Mouse (Mus musculus) forebrain, embryonic 14.5 days (tissue): ENCODE results near the gene B4galt2. TPM values are rescaled to one million over a fixed set of nuclear protein-coding genes. Genes with fewer than 3 reads are reported as not detected.

Experiments used
- ATAC-seq: fragments of 200-750 bp; cut with Nextera tagmentation; 2 replicates; pipeline ENCODE4 v1.8.0; 2017; ENCODE audit warnings: mild to moderate bottlenecking, moderate library complexity
- DNase-seq: peaks from one replicate; pipeline ENCODE4 v3.0.0-alpha.2; 2015; ENCODE audit warnings: low spot score
- H3K27ac ChIP-seq: fragments of 300-500 bp; sonication (generic); 2 replicates; pipeline ENCODE4 v1.5.1; 2014; ENCODE audit warnings: low read depth, mild to moderate bottlenecking, control low read depth, low read length, moderate library complexity
- H3K27me3 ChIP-seq: fragments of 300-500 bp; sonication (generic); replicated peaks from 2 replicates; pipeline ENCODE4 v1.6.1; 2014; ENCODE audit warnings: low read length, control low read depth, mixed read lengths; ENCODE audit not compliant: control insufficient read depth, insufficient read depth
- H3K36me3 ChIP-seq: fragments of 300-500 bp; sonication (generic); 2 replicates; pipeline ENCODE4 v1.6.1; 2014; ENCODE audit warnings: low read length, control low read depth; ENCODE audit not compliant: control insufficient read depth, insufficient read depth
- H3K4me1 ChIP-seq: fragments of 300-500 bp; sonication (generic); 2 replicates; pipeline ENCODE4 v1.6.1; 2014; ENCODE audit warnings: antibody characterized with exemption, low read length, control low read depth; ENCODE audit not compliant: control insufficient read depth, insufficient read depth
- H3K4me2 ChIP-seq: fragments of 300-500 bp; sonication (generic); 2 replicates; pipeline ENCODE4 v1.6.1; 2014; ENCODE audit warnings: mild to moderate bottlenecking, control low read depth, low read length
- H3K4me3 ChIP-seq: fragments of 300-500 bp; sonication (generic); 2 replicates; pipeline ENCODE4 v1.5.1; 2014; ENCODE audit warnings: low read depth, low read length, control low read depth
- H3K9ac ChIP-seq: fragments of 300-500 bp; sonication (generic); 2 replicates; pipeline ENCODE4 v1.6.1; 2014; ENCODE audit warnings: mild to moderate bottlenecking, low read length, control low read depth, moderate library complexity
- H3K9me3 ChIP-seq: fragments of 300-500 bp; sonication (generic); replicated peaks from 2 replicates; pipeline ENCODE4 v1.6.1; 2016; ENCODE audit warnings: low read length, control low read depth, mixed read lengths; ENCODE audit not compliant: control insufficient read depth
- WGBS: fragments of 180-500 bp; shearing (Covaris S2); extraction: QIAGEN DNeasy Blood & Tissue Kit; methylation state at CpG from one replicate; pipeline ENCODE4 v1.1.7; 2014; 5-methylcytosine and 5-hydroxymethylcytosine counted together
- polyA plus RNA-seq: library from polyadenylated mRNA; unstranded; fragments of >200 nt; fragmentation: Nextera tagmentation; extraction: Ambion mirVana; gene quantifications from 2 replicates; pipeline ENCODE4 v1.2.1, GENCODE M21; 2014

B4galt2 gene
- polyA plus RNA-seq, 1 experiment from 2014 or later = 50.6 TPM

GRCm38 (mm10) chr4:117894601-117895000 lies 11.3 kb upstream of the B4galt2 start:
- peaks cover 3% of the 10 kb centered on the region; the same call in 1 of the 2 replicates for H3K4me1 ChIP-seq
- 93% methylated on average over 8 of the region's 8 CpGs for WGBS
- DNase-seq (no peak), ATAC-seq (no peak)
- H3K9ac ChIP-seq = no peak overlapping the region
- H3K36me3 ChIP-seq = peaks cover 65% of the 10 kb centered on the region
- H3K4me2 ChIP-seq = no peak overlapping the region
- H3K27ac ChIP-seq = no peak overlapping the region
- no peaks in the 10 kb centered on the region for H3K9me3 ChIP-seq
- H3K27me3 ChIP-seq = no peaks in the 10 kb centered on the region
- no peak overlapping the region for H3K4me3 ChIP-seq

GRCm38 (mm10) chr4:117893376-117893775 lies 10.1 kb upstream of the B4galt2 start:
- WGBS = 30% methylated on average over 9 of the region's 9 CpGs
- no peak overlapping the region for H3K27ac ChIP-seq
- no peaks in the 10 kb centered on the region for H3K9me3 ChIP-seq
- no peak overlapping the region for H3K9ac ChIP-seq
- H3K4me2 ChIP-seq = no peak overlapping the region
- H3K4me3 ChIP-seq = no peak overlapping the region
- ATAC-seq = no peak
- H3K36me3 ChIP-seq = peaks cover 61% of the 10 kb centered on the region
- peak; percentile 22 for DNase-seq
- no peaks in the 10 kb centered on the region for H3K27me3 ChIP-seq
- H3K4me1 ChIP-seq = peaks cover 3% of the 10 kb centered on the region; the same call in 1 of the 2 replicates

- peak within 1 kb of the TSS; percentile 87 for H3K4me2 ChIP-seq
- peaks cover 3% of the 10 kb centered on the region; the same call in 1 of the 2 replicates for H3K4me1 ChIP-seq
- H3K9ac ChIP-seq = peak within 1 kb of the TSS; percentile 58
- peaks cover 46% of the 10 kb centered on the region for H3K36me3 ChIP-seq
- peak within 1 kb of the TSS; percentile 66 for H3K4me3 ChIP-seq
- peak; percentile 97 for DNase-seq
- H3K27me3 ChIP-seq = no peaks in the 10 kb centered on the region
- no peaks in the 10 kb centered on the region for H3K9me3 ChIP-seq
- under 1% methylated on average over 21 of the region's 21 CpGs for WGBS
- no peak within 1 kb of the TSS for H3K27ac ChIP-seq
- peak; percentile 87 for ATAC-seq
These were observed 8.5 kb upstream of the B4galt2 start, which contains the start of gene Dph2 for GRCm38 (mm10) chr4:117891738-117892161. Gene Dph2, minus strand, starts transcription at chr4:117892032.

GRCm38 (mm10) chr4:117890750-117891149 lies 7.5 kb upstream of the B4galt2 start:
- H3K4me3 ChIP-seq = peak overlapping the region; percentile 66; the same call in 1 of the 2 replicates
- WGBS = 54% methylated on average over 8 of the region's 8 CpGs

GRCm38 (mm10) chr4:117890031-117890430 lies 6.7 kb upstream of the B4galt2 start:
- H3K36me3 ChIP-seq = peaks cover 35% of the 10 kb centered on the region
- peaks cover 10% of the 10 kb centered on the region for H3K4me1 ChIP-seq
- WGBS = 91% methylated on average over 14 of the region's 14 CpGs
- no peak overlapping the region for H3K4me2 ChIP-seq
- H3K27me3 ChIP-seq = no peaks in the 10 kb centered on the region
- H3K4me3 ChIP-seq = no peak overlapping the region
- DNase-seq = no peak
- H3K9me3 ChIP-seq = no peaks in the 10 kb centered on the region
- no peak overlapping the region for H3K9ac ChIP-seq
- H3K27ac ChIP-seq = no peak overlapping the region
- no peak for ATAC-seq

More at GRCm38 (mm10) chr4:117890750-117891149, 7.5 kb upstream of the B4galt2 start:
- peak overlapping the region; percentile 87 for H3K4me2 ChIP-seq
- DNase-seq (no peak), ATAC-seq (no peak)
- H3K27ac ChIP-seq = no peak overlapping the region
- no peak overlapping the region for H3K9ac ChIP-seq
- H3K9me3 ChIP-seq = no peaks in the 10 kb centered on the region
- H3K36me3 ChIP-seq = peaks cover 36% of the 10 kb centered on the region
- H3K27me3 ChIP-seq = no peaks in the 10 kb centered on the region
- H3K4me1 ChIP-seq = peaks cover 10% of the 10 kb centered on the region

- peaks cover 10% of the 10 kb centered on the region for H3K4me1 ChIP-seq
- H3K36me3 ChIP-seq = peaks cover 37% of the 10 kb centered on the region
- no peak for DNase-seq
- H3K4me3 ChIP-seq = no peak overlapping the region
- no peak overlapping the region for H3K9ac ChIP-seq
- no peak for ATAC-seq
- no peak overlapping the region for H3K27ac ChIP-seq
- H3K9me3 ChIP-seq = no peaks in the 10 kb centered on the region
- WGBS = 93% methylated on average over 15 of the region's 15 CpGs
- no peaks in the 10 kb centered on the region for H3K27me3 ChIP-seq
- no peak overlapping the region for H3K4me2 ChIP-seq
These were observed 6.2 kb upstream of the B4galt2 start for GRCm38 (mm10) chr4:117889471-117889870.

- no peak for ATAC-seq
- Histone ChIP-seq H3K27ac (no peak overlapping the region), H3K9me3 (no peaks in the 10 kb centered on the region), H3K36me3 (peaks cover 34% of the 10 kb centered on the region), H3K4me1 (peaks cover 20% of the 10 kb centered on the region), H3K27me3 (no peaks in the 10 kb centered on the region), H3K4me3 (peak overlapping the region; percentile 89), H3K9ac (no peak overlapping the region), H3K4me2 (peak overlapping the region; percentile 95; the same call in 1 of the 2 replicates)
- WGBS = 76% methylated on average over 2 of the region's 2 CpGs
- no peak for DNase-seq
These were observed 4.6 kb upstream of the B4galt2 start for GRCm38 (mm10) chr4:117887920-117888319.

GRCm38 (mm10) chr4:117887133-117887532 lies 3.8 kb upstream of the B4galt2 start, which contains the start of gene Atp6v0b:
Gene Atp6v0b, minus strand, starts transcription at chr4:117887333.
- peak within 1 kb of the TSS; percentile 52; the same call in 1 of the 2 replicates for H3K27ac ChIP-seq
- H3K9me3 ChIP-seq = no peaks in the 10 kb centered on the region
- peaks cover 24% of the 10 kb centered on the region for H3K4me1 ChIP-seq
- H3K36me3 ChIP-seq = peaks cover 34% of the 10 kb centered on the region
- DNase-seq = peak; percentile 94
- under 1% methylated on average over 37 of the region's 37 CpGs for WGBS
- H3K27me3 ChIP-seq = no peaks in the 10 kb centered on the region
- peak within 1 kb of the TSS; percentile 82 for H3K9ac ChIP-seq
- ATAC-seq = peak; percentile 87
- H3K4me3 ChIP-seq = peak within 1 kb of the TSS; percentile 89
- peak within 1 kb of the TSS; percentile 95 for H3K4me2 ChIP-seq

GRCm38 (mm10) chr4:117886644-117887043 lies 3.4 kb upstream of the B4galt2 start:
- Histone ChIP-seq H3K9me3 (no peaks in the 10 kb centered on the region), H3K4me1 (peaks cover 25% of the 10 kb centered on the region)

More at GRCm38 (mm10) chr4:117886644-117887043, 3.4 kb upstream of the B4galt2 start:
- H3K9ac ChIP-seq = peak overlapping the region; percentile 82
- DNase-seq (no peak), ATAC-seq (no peak)
- 4% methylated on average over 18 of the region's 24 CpGs for WGBS
- H3K4me2 ChIP-seq = peak overlapping the region; percentile 95
- peak overlapping the region; percentile 52; the same call in 1 of the 2 replicates for H3K27ac ChIP-seq
- peaks cover 34% of the 10 kb centered on the region for H3K36me3 ChIP-seq
- no peaks in the 10 kb centered on the region for H3K27me3 ChIP-seq
- peak overlapping the region; percentile 89 for H3K4me3 ChIP-seq
